Mouse (Mus musculus) brown adipose tissue, adult 24 weeks (tissue): ENCODE data around the gene Pik3ap1. TPM values are rescaled to one million over a fixed set of nuclear protein-coding genes. Genes with fewer than 3 reads are reported as not detected.
A peak's percentile ranks its signal among the peaks of the same experiment; 100 is the strongest.

ENCODE experiments used
- H3K27ac ChIP-seq: fragments of 200-500 bp; replicated peaks from 2 replicates; pipeline ENCODE4 v1.5.1; 2012; ENCODE audit warnings: low read depth, mild to moderate bottlenecking, low read length
- H3K4me1 ChIP-seq: fragments of 200-500 bp; 2 replicates; pipeline ENCODE4 v1.6.1; 2012; ENCODE audit warnings: low read length, mixed read lengths; ENCODE audit not compliant: control insufficient read depth, insufficient read depth, insufficient read length
- H3K4me3 ChIP-seq: fragments of 200-500 bp; 2 replicates; pipeline ENCODE4 v1.5.1; 2012; ENCODE audit warnings: low read depth, mild to moderate bottlenecking, low read length, moderate library complexity; ENCODE audit not compliant: insufficient read depth
- polyA plus RNA-seq: library from polyadenylated mRNA; stranded (reverse); fragments of >200 nt; gene quantifications from 2 replicates; pipeline ENCODE4 v1.2.4, GENCODE M21; 2012; ENCODE audit not compliant: missing spikeins, insufficient read depth, insufficient read length

Pik3ap1 gene
- polyA plus RNA-seq, 1 experiment, result 1.4 TPM

DNA sequence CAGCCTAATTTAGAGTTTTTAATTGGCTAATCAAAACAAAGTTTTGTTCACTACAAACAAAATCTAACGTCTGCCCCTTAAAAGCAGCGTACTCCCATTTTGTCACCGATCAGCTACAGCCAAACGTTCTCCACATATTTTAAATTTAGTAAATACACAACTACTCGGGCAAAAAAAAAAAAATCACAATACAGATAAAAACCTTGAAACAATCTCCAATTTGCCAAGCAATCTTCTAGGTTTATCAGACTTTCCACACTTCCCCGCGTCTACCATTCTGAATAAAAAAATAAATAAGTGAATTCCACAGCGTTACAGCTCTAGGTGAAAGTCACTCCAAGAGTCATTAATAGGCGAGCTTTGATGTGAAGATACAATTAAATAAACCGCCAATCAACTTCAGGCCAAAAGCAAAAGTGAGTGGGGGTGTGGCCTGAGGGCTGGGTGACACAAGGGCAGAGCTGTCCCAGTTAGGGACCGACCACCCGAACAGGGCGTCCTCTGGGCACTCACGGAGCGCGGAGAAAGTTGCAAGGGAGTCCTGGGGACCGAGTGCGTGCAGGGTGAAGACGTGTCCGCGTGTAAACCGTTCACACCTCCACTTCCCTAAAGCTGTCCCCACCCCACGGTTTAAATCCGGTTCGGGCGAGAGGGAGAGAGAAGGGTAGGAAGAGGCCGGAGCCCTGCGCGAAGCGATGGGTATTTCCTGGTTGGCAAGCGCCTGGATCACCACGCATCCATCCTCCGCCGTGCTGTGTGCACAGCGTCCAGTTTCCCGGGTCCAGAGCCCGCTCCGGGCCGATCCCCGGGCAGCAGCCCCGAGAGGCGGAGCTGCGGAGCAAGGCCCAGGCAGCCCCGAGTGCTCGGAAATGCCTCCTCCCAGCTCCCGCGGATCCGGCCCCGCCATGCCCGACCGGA lies 121.9 kb downstream of the Pik3ap1 start:
- Histone ChIP-seq H3K4me1 (peaks cover 7% of the 10 kb centered on the region), H3K4me3 (peak overlapping the region; percentile 82), H3K27ac (peak overlapping the region; percentile 62)

DNA sequence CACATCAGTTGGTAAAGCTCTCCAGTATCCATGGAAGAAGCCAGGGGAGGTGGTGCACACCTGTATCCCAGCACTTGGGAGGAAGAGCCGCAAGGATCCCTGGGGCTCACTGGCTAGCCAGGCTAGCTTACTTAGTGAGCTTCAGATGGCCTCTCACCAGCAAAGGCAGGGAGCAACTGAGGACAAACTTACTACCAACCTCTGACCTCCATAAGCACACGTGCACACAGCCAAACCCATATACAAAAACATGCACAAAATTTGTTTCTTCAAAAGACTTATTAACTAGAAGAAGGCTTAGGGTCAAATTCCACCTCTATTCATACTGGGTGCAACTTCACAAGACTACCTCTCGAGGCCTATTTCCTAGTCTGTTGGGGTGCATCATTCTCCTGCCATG lies 124.2 kb downstream of the Pik3ap1 start:
- H3K4me1 ChIP-seq, result peaks cover 10% of the 10 kb centered on the region
- H3K4me3 ChIP-seq, result no peak overlapping the region
- H3K27ac ChIP-seq, result no peak overlapping the region

DNA sequence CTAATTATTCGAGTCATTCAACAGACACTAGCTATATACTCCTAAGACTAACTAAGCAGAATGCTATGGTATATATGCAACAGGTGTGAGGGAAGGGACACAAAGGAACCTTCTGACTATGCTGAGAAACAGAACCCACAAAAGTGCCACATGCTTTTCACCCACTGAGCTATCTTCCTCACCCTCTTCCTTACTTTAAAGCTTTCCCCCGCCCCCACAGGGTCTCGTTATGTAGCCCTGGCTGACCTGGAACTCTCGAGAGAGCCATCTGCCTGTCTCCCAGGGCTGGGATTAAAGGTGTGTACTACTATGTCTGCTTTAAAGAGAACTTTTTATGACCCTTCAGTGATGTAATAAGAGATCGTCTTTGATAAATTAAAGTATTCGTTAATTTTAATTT lies 125.6 kb downstream of the Pik3ap1 start:
- Histone ChIP-seq H3K4me1 (peaks cover 10% of the 10 kb centered on the region), H3K4me3 (no peak overlapping the region), H3K27ac (no peak overlapping the region)

DNA sequence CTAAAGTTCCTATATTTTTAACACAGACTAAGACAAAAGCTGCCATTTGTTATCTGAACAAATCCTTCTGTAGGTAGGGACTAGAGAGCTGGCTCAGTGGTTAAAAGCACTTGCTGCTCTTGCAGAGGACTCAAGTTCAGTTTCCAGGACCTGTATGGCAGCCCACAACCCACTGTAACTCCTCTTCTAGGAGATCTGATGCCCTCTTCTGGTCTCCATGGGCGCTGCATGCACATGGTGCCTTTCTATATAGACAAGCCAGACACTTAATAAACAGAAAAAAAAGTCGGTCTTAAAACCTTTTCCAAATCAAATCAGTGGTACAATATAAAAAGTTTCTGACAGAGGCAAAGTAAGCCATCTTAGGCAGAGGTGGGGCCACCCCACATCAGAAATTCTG lies 126.2 kb downstream of the Pik3ap1 start:
- Histone ChIP-seq H3K27ac (no peak overlapping the region), H3K4me3 (no peak overlapping the region), H3K4me1 (peaks cover 10% of the 10 kb centered on the region)

DNA sequence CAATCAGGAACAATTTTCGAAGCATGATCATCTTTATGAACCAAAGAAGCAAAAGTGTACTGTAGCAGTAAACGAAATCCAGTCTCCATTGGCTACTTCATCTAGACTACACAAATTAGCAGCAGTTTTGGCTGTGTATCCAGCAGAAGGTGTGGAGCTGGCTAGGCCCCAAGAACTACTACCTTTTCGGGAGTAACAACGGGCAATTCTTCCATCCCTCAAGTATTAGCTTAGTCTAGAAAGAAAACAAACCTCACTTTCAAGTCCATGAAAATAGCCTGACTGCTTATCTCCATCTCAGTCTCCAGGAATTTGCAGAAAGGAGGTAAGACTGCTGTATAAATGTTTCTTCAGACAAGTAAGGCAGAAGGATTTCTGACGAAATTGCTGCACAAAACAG lies 130.3 kb downstream of the Pik3ap1 start:
- Histone ChIP-seq H3K27ac (no peak overlapping the region), H3K4me3 (no peak overlapping the region), H3K4me1 (peaks cover 4% of the 10 kb centered on the region; the same call in 1 of the 2 replicates)

DNA sequence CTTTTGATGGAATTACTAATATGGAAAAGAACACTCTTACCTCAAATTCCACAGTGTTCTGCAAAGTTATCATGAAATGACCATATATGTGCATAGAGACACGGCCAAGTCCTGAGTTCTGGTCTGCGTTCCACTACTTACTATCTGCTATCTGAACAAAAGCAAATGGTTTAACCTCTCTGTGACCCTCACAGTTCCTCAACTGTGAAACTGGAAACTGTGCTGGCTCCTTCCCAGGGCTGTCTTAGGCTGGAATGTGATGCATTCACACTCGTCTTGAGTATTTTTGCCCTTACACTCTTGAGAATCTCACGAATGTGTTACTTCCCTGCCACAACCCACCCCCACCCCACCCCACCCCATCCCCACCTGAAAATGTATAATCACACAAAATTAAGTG lies 135.9 kb downstream of the Pik3ap1 start:
- H3K4me3 ChIP-seq, result no peak overlapping the region
- no peaks in the 10 kb centered on the region for H3K4me1 ChIP-seq
- H3K27ac ChIP-seq, result no peak overlapping the region

DNA sequence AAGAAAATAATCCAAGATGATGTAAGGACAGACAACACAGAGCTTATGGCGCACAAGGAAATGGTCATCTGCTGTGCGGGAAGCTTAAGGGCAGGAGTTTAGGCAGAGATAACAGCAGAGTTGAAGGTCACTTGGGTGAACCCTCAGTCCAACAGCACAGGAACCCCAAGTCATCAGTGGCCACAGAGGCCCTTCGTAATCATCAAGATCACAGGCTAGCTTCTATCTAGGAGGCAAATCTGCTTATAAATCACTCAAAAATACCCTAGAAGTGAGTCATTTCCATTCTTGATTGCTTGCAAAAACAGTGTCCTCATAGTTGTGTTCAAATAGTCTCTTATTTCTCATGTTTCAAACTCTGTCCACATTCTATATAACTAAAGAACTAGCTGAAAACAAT lies 136.6 kb downstream of the Pik3ap1 start:
- Histone ChIP-seq H3K27ac (no peak overlapping the region; the same call in 1 of the 2 replicates), H3K4me3 (no peak overlapping the region), H3K4me1 (no peaks in the 10 kb centered on the region)

DNA sequence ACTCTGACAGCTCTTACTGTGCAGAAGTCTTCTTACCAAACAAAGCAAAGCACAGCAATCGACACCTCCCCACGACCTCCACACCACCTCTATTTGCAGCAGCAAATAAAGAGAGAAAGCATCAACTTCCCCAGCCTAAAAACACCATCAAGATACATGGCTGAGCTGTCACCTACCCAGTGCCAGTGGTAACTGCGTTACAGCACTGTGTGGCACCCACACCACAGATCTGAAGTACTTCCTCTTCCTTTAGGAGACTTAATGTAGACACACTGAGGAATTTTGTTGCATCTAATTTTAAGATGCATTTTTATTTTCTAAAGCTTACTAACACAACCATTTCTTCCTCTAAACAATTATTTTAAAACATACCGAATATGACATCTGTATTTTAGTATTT lies 138.6 kb downstream of the Pik3ap1 start:
- Histone ChIP-seq H3K4me1 (no peaks in the 10 kb centered on the region), H3K4me3 (no peak overlapping the region), H3K27ac (no peak overlapping the region)

DNA sequence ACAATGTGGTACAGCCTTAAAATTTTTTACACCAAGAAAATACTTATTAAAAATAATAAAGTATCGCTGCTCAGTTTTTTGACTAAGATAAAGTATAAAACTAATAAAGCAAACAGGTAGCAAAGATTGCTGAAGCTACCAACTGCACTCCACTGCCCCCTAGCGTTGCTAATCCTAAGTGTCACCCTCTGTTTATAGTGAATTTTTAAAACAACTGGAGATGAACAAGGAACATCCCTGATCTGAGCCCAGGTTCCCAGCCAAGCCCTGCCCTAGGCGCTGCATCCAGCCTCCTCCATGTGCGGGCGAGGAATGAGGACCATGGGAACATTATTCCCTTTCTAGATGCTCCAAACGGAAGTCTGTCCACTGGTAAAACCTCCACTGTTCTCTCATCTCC lies 140.3 kb downstream of the Pik3ap1 start:
- H3K4me3 ChIP-seq, result no peak overlapping the region
- no peaks in the 10 kb centered on the region for H3K4me1 ChIP-seq
- no peak overlapping the region for H3K27ac ChIP-seq

DNA sequence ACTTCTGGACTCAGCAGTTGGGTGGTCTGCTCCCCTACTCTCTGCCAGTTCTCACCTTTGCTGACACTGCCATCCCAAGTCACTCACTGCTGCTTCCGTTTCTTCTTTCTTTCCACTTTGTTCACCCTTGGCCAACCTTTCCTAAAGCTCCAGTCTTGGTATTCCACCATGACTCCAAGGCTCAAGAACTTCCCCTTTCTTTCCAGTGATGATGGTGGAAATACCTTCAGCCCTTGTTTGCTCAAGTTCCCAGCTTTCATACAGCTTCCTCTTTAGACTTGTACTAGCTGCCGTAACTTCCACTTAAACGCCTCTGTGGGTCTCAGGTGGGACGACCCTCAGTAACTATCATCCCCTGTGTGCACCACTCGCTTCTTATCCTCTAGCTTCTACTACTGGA lies 142.9 kb downstream of the Pik3ap1 start:
- H3K4me3 ChIP-seq, result no peak overlapping the region
- H3K27ac ChIP-seq, result no peak overlapping the region
- H3K4me1 ChIP-seq, result no peaks in the 10 kb centered on the region

DNA sequence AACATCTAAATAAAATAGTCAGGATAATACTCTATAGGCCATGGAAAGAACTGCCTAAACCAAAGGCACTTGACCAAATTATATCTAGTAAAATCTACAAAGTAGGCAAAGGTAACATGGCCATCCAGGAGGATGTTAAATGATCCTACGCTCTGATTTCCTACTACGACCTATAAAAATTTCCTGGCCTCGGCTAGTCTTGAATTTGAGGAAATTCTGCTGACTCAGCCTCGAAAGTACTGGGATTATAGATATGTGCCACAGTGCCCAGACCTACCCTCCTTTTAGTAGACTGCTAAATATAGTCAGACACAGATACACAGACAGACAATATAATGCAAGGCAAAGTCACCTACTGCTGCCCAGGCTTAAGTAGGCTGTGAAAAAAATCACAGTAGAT lies 151.2 kb downstream of the Pik3ap1 start:
- Histone ChIP-seq H3K4me3 (no peak overlapping the region), H3K27ac (no peak overlapping the region), H3K4me1 (no peaks in the 10 kb centered on the region)

Other genes with a start within 250 kb of the Pik3ap1 start
- not detected in 2 replicates for gene Tll2, start 178.3 kb downstream of the Pik3ap1 start, polyA plus RNA-seq
- 70.2 and 87.9 TPM in 2 replicates for gene Tm9sf3, start 121.1 kb downstream of the Pik3ap1 start, polyA plus RNA-seq
- gene Lcor, start 97.5 kb upstream of the Pik3ap1 start, polyA plus RNA-seq, result 2.5 and 3.4 TPM in 2 replicates
- gene Gm340, start 197.3 kb upstream of the Pik3ap1 start, polyA plus RNA-seq, result 1.4 and 3.4 TPM in 2 replicates